Mouse (Mus musculus) liver, postnatal 0 days (tissue): ENCODE data around the gene Sphk2.

ENCODE experiments used
- CTCF ChIP-seq: sonication (generic); IDR thresholded peaks from 2 replicates; pipeline ENCODE4 v1.5.1; 2016; ENCODE audit warnings: antibody characterized with exemption, low read depth
- EP300 ChIP-seq: IDR thresholded peaks from 2 replicates; pipeline ENCODE4 v1.6.1; 2016; ENCODE audit warnings: antibody characterized with exemption, low read depth, mild to moderate bottlenecking

DNA sequence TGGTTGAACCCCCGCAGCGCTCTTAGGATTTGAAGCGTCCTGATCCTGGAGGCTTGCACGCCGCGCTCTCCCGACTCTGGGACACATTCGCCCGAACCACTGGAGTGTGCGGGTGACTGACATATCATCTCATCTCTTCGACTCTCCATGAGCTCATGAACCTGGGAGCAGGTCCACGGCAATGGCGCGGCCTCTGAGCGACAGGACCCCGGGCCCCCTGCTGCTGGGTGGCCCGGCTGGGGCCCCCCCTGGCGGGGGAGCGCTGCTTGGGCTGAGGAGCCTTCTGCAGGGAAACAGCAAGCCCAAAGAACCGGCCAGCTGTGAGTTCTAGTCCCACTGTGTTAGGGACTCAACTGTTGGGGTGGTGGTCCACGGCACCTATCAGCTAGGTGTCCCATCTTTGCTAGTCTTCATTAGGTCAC is 12.3 kb downstream of the Sphk2 start:
- TF ChIP-seq CTCF = peak; percentile 5; the same call in 1 of the 2 replicates
- no peak for TF ChIP-seq EP300
